Mouse (Mus musculus) limb, embryonic 14.5 days (tissue): ENCODE measurements around the gene Igf2bp2. TPM values are rescaled to one million over a fixed set of nuclear protein-coding genes. Genes with fewer than 3 reads are reported as not detected.

Experiments
- ATAC-seq: fragments of 200-750 bp; cut with Nextera tagmentation; 2 replicates; pipeline ENCODE4 v1.8.0; 2017; ENCODE audit warnings: low read depth, moderate number of reproducible peaks, moderate TSS enrichment; ENCODE audit not compliant: low FRiP score
- DNase-seq: peaks from one replicate; pipeline ENCODE4 v3.0.0-alpha.2; 2015; ENCODE audit warnings: low spot score
- H3K27ac ChIP-seq: fragments of 300-500 bp; sonication (generic); replicated peaks from 2 replicates; pipeline ENCODE4 v1.5.1; 2014; ENCODE audit warnings: low read depth, mild to moderate bottlenecking, low read length, moderate library complexity, mixed read lengths
- H3K27me3 ChIP-seq: fragments of 300-500 bp; sonication (generic); 2 replicates; pipeline ENCODE4 v1.6.1; 2014; ENCODE audit warnings: low read length, mixed read lengths; ENCODE audit not compliant: control insufficient read depth, insufficient read depth
- H3K36me3 ChIP-seq: fragments of 300-500 bp; sonication (generic); 2 replicates; pipeline ENCODE4 v1.6.1; 2014; ENCODE audit warnings: mild to moderate bottlenecking, low read length, moderate library complexity, mixed read lengths; ENCODE audit not compliant: control insufficient read depth, insufficient read depth
- H3K4me1 ChIP-seq: fragments of 300-500 bp; sonication (generic); 2 replicates; pipeline ENCODE4 v1.6.1; 2014; ENCODE audit warnings: antibody characterized with exemption, low read length, mixed read lengths; ENCODE audit not compliant: control insufficient read depth, insufficient read depth
- H3K4me2 ChIP-seq: fragments of 300-500 bp; sonication (generic); replicated peaks from 2 replicates; pipeline ENCODE4 v1.6.1; 2014; ENCODE audit warnings: low read depth, mild to moderate bottlenecking, low read length, moderate library complexity; ENCODE audit not compliant: severe bottlenecking
- H3K4me3 ChIP-seq: fragments of 300-500 bp; sonication (generic); replicated peaks from 2 replicates; pipeline ENCODE4 v1.5.1; 2014; ENCODE audit warnings: low read length
- H3K9ac ChIP-seq: fragments of 300-500 bp; sonication (generic); 2 replicates; pipeline ENCODE4 v1.6.1; 2014; ENCODE audit warnings: mild to moderate bottlenecking, low read depth, low read length, moderate library complexity; ENCODE audit not compliant: severe bottlenecking
- H3K9me3 ChIP-seq: fragments of 300-500 bp; sonication (generic); 2 replicates; pipeline ENCODE4 v1.6.1; 2016; ENCODE audit warnings: low read length; ENCODE audit not compliant: control insufficient read depth
- POLR2A ChIP-seq: fragments of 200-500 bp; IDR thresholded peaks from 2 replicates; pipeline ENCODE4 v1.8.0; 2012; ENCODE audit warnings: inconsistent platforms, mild to moderate bottlenecking, moderate library complexity, borderline replicate concordance; ENCODE audit not compliant: insufficient read depth, insufficient read length; ENCODE audit errors: extremely low read depth
- WGBS: fragments of 180-500 bp; shearing (Covaris S2); extraction: QIAGEN DNeasy Blood & Tissue Kit; methylation state at CpG from one replicate; pipeline ENCODE4 v1.1.7; 2014; 5-methylcytosine and 5-hydroxymethylcytosine counted together
- polyA plus RNA-seq, 2 experiments: library from polyadenylated mRNA; depleted of rRNA in 1 of 2; stranded (reverse) in 1 of 2; unstranded in 1 of 2; fragments of >200 nt; fragmentation: Nextera tagmentation in 1 of 2; extraction: Ambion mirVana in 1 of 2; gene quantifications; 2 replicates each; pipeline versions ENCODE4 v1.2.1 to v1.2.3; 2012 to 2014

The Igf2bp2 gene
- polyA plus RNA-seq, 2 experiments = 58.7 to 91.2 TPM

DNA sequence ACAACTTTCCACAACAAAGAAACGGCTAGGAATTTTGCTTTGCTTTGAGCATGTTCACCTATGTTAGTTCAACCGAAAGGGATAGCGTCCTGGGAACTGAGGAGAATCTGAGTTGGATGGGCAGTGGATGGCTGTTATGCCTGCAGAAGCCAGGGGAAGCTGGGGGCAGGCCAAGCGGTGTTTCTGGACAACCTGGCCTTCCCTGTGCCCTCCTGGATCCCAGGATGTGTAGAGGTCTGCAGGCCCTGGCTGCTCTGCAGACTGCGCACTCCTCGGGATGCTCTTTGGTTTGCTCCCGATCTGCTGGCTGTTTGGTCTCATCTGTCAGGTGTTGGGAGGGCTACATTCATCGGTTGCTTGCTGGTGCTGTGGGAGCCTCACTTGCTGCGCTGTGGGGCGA lies 102.7 kb downstream of the Igf2bp2 start:
- H3K27ac ChIP-seq = no peak overlapping the region
- no peak overlapping the region for H3K4me2 ChIP-seq
- H3K9me3 ChIP-seq = no peaks in the 10 kb centered on the region
- H3K4me3 ChIP-seq = no peak overlapping the region
- DNase-seq (no peak), ATAC-seq (no peak)
- 95% methylated on average over 10 of the region's 10 CpGs for WGBS
- no peaks in the 10 kb centered on the region for H3K27me3 ChIP-seq
- H3K36me3 ChIP-seq = peaks cover 71% of the 10 kb centered on the region
- H3K4me1 ChIP-seq = no peaks in the 10 kb centered on the region
- TF ChIP-seq POLR2A = no peak
- H3K9ac ChIP-seq = no peak overlapping the region

DNA sequence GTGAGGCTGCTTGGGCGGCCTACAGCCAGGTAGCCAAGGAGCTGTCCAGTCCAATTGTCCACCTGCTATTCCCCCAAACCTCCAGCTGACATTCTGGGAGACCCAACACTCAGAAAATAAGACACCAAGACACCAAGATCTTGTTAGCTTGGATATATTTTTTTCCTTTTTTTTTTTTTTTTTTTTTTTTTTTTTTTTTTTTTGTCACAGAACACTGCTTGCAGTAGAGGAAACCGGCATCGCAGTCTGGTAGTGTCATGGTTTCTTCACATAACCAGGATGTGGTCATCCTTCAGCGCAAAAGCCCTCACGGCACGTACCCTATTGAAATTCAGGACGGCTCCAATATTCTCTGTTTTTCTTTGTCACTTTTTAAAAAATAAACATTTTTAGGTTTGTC lies 104.2 kb downstream of the Igf2bp2 start:
- H3K4me3 ChIP-seq = no peak overlapping the region
- H3K9me3 ChIP-seq = 0 out of 2 replicates have a peak, but pooled peaks cover 2% of the 10 kb centered on the region
- peaks cover 58% of the 10 kb centered on the region for H3K36me3 ChIP-seq
- 95% methylated on average over 7 of the region's 7 CpGs for WGBS
- no peak overlapping the region for H3K9ac ChIP-seq
- DNase-seq (no peak), ATAC-seq (no peak)
- no peak for TF ChIP-seq POLR2A
- H3K4me2 ChIP-seq = no peak overlapping the region
- H3K27ac ChIP-seq = no peak overlapping the region
- H3K27me3 ChIP-seq = no peaks in the 10 kb centered on the region
- H3K4me1 ChIP-seq = no peaks in the 10 kb centered on the region

DNA sequence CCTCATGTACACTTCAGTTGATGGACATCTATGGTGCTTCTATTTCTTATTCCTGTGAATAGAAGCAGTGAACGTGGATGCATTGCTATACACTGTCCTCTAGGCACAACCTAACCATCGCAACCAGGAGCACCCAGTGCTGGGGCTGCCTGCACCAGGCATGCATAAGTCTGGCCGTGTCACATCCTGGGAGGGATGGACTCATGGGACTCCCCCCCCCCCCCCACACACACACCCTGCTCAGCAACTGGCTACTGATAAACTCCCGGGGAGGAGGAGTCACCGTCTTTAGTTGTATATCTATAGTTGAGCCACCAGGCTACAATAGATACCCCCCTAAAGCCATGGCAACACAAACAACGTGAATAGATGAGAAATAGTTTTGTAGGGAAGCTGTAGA lies 105.6 kb downstream of the Igf2bp2 start:
- 85% methylated on average over 6 of the region's 6 CpGs for WGBS
- no peaks in the 10 kb centered on the region for H3K4me1 ChIP-seq
- no peaks in the 10 kb centered on the region for H3K27me3 ChIP-seq
- DNase-seq = no peak
- ATAC-seq = no peak
- H3K36me3 ChIP-seq = peaks cover 45% of the 10 kb centered on the region
- H3K9ac ChIP-seq = no peak overlapping the region
- 0 out of 2 replicates have a peak, but pooled peaks cover 6% of the 10 kb centered on the region for H3K9me3 ChIP-seq
- no peak overlapping the region for H3K27ac ChIP-seq
- H3K4me2 ChIP-seq = no peak overlapping the region
- TF ChIP-seq POLR2A = no peak
- no peak overlapping the region for H3K4me3 ChIP-seq

DNA sequence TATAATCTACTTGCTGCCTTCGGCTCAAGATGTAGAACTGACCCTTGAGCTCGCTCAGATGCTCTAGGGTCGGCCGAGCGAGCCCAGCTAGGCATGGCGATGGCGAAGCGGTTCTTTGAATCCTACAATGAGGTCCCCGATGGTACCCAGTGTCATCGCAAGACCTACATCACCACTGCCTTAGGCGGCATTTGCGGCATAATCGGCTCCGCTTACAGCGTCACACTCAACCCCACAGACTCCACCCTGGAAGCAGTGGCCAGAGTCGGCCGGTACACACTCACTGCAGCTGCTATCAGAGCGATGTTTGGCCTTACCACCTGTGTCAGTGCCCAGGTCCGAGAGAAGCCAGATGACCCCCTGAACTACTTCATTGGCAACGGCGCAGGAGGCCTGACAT lies 109.7 kb downstream of the Igf2bp2 start:
- DNase-seq = no peak
- Histone ChIP-seq H3K4me1 (no peaks in the 10 kb centered on the region), H3K36me3 (peaks cover 10% of the 10 kb centered on the region), H3K27ac (no peak overlapping the region), H3K9ac (no peak overlapping the region), H3K27me3 (no peaks in the 10 kb centered on the region), H3K4me3 (no peak overlapping the region), H3K4me2 (no peak overlapping the region), H3K9me3 (0 out of 2 replicates have a peak, but pooled peaks cover 6% of the 10 kb centered on the region)
- no peak for TF ChIP-seq POLR2A
- ATAC-seq = no peak
- WGBS = 94% methylated on average over 21 of the region's 21 CpGs

DNA sequence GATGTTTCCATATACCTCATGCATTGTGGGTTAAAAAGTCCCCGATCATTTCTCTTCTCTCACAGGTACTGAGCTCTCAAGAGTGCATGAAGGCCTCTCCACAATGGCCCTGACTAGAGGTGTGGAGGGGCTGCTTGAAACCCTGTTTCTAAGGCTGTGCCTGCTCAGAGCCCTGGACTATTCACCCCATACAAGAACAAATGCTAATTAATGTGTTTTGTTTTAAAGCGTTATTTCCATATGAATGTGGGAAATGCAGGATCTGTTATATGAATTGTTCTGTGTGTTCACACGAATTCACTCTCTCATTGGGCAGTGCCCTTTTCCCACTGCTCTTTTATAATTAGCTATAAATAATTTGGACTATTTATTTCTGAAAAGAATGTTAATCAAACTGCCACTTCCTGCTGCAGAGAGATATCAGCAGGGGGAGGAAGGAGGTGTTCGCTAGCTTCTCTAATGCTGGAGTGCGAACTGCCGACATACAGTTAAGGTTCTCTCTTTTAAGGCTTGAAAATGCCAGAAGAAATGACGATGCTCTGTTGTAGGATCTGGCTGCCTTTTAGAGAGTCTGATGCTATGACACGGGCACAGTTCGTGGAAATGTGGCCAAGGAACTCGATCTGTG lies 116.2 kb downstream of the Igf2bp2 start:
- WGBS = 93% methylated on average over 10 of the region's 10 CpGs
- ATAC-seq = no peak
- peaks cover 56% of the 10 kb centered on the region for H3K36me3 ChIP-seq

DNA sequence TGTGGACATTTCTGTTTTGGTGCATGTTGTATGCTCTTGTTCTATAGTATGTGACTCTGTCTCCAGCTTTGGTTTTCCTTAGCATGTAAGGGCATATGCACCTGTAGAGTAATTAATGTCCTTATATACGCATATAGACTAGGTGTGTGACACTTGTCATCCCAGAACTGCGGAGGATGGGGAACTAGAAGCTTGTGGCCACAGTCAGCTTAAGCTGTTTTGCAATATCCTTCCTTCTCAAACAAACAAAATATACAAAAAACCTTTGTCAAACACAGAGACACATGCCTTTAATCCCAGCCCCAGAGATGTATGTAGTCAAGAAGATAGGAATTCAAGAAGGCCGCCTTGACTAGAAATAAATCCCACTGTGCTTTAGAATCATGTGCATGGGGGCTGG lies 117.2 kb downstream of the Igf2bp2 start:
- Histone ChIP-seq H3K36me3 (peaks cover 60% of the 10 kb centered on the region), H3K9ac (no peak overlapping the region), H3K4me2 (no peak overlapping the region), H3K27me3 (no peaks in the 10 kb centered on the region), H3K4me3 (no peak overlapping the region), H3K27ac (no peak overlapping the region), H3K9me3 (no peaks in the 10 kb centered on the region), H3K4me1 (no peaks in the 10 kb centered on the region)
- DNase-seq (no peak), ATAC-seq (no peak)
- no peak for TF ChIP-seq POLR2A
- WGBS = 91% methylated on average over 3 of the region's 3 CpGs

More for the DNA sequence above, 116.2 kb downstream of the Igf2bp2 start:
- Histone ChIP-seq H3K4me3 (no peak overlapping the region), H3K9me3 (no peaks in the 10 kb centered on the region), H3K4me1 (no peaks in the 10 kb centered on the region), H3K9ac (no peak overlapping the region), H3K4me2 (no peak overlapping the region), H3K27ac (no peak overlapping the region), H3K27me3 (no peaks in the 10 kb centered on the region)
- TF ChIP-seq POLR2A = no peak
- no peak for DNase-seq
